Mouse (Mus musculus) liver, embryonic 13.5 days (tissue): ENCODE results near the gene Tns1. TPM values are rescaled to one million over a fixed set of nuclear protein-coding genes. Genes with fewer than 3 reads are reported as not detected.
A peak's percentile ranks its signal among the peaks of the same experiment; 100 is the strongest.

Source experiments
- ATAC-seq: fragments of 200-750 bp; cut with Nextera tagmentation; 2 replicates; pipeline ENCODE4 v1.8.0; 2017; ENCODE audit warnings: low read depth, mild to moderate bottlenecking, moderate number of reproducible peaks, moderate library complexity
- DNase-seq: peaks from one replicate; pipeline ENCODE4 v3.0.0; 2022
- H3K27ac ChIP-seq: fragments of 300-500 bp; sonication (generic); 2 replicates; pipeline ENCODE4 v1.5.1; 2015; ENCODE audit warnings: moderate library complexity, mild to moderate bottlenecking, inconsistent platforms
- H3K27me3 ChIP-seq: fragments of 300-500 bp; sonication (generic); 2 replicates; pipeline ENCODE4 v1.6.1; 2015; ENCODE audit warnings: mild to moderate bottlenecking, inconsistent platforms
- H3K36me3 ChIP-seq: fragments of 300-500 bp; sonication (generic); 2 replicates; pipeline ENCODE4 v1.6.1; 2015; ENCODE audit warnings: mild to moderate bottlenecking, inconsistent platforms
- H3K4me1 ChIP-seq: fragments of 300-500 bp; sonication (generic); replicated peaks from 2 replicates; pipeline ENCODE4 v1.6.1; 2015; ENCODE audit warnings: inconsistent platforms
- H3K4me2 ChIP-seq: fragments of 300-500 bp; sonication (generic); 2 replicates; pipeline ENCODE4 v1.6.1; 2015; ENCODE audit warnings: inconsistent platforms, mild to moderate bottlenecking, moderate library complexity
- H3K4me3 ChIP-seq: fragments of 300-500 bp; sonication (generic); replicated peaks from 2 replicates; pipeline ENCODE4 v1.5.1; 2015; ENCODE audit warnings: mild to moderate bottlenecking, inconsistent platforms
- H3K9ac ChIP-seq: fragments of 300-500 bp; sonication (generic); 2 replicates; pipeline ENCODE4 v1.6.1; 2015; ENCODE audit warnings: mild to moderate bottlenecking, inconsistent platforms
- H3K9me3 ChIP-seq: fragments of 300-500 bp; sonication (generic); replicated peaks from 2 replicates; pipeline ENCODE4 v1.6.1; 2016; ENCODE audit warnings: inconsistent platforms
- WGBS: fragments of 180-500 bp; shearing (Covaris S2); methylation state at CpG from one replicate; pipeline ENCODE4 v1.1.7; 2015; ENCODE audit not compliant: insufficient replicate concordance; 5-methylcytosine and 5-hydroxymethylcytosine counted together
- polyA plus RNA-seq: library from polyadenylated mRNA; unstranded; fragments of >200 nt; fragmentation: Nextera tagmentation; extraction: Ambion mirVana; gene quantifications from 2 replicates; pipeline ENCODE4 v1.2.1, GENCODE M21; 2015

Gene Tns1
- polyA plus RNA-seq, 1 experiment from 2014 or later: 11.7 TPM

DNA sequence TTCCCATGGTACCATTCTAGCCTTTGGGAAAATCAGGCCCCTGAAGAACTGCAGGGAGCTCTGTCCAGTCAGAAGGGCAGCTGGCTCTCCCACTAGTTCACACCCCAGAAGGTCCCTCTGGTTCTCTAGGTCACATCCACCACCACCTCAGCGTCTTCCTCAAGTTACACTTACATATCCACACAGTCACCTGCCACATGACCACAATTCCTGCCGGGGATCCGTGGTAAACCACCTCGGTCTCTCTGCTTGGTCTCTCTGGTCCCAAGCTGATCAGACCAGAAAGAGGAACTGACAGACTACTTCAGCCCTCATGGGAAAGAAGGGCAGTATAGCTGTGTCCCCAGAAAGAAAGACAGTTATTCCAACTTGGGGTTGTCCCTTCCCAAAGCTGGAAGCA is 68.7 kb downstream of the Tns1 start:
- Histone ChIP-seq H3K9me3 (no peaks in the 10 kb centered on the region), H3K9ac (no peak overlapping the region), H3K4me1 (peaks cover 27% of the 10 kb centered on the region), H3K27me3 (no peaks in the 10 kb centered on the region), H3K4me2 (no peak overlapping the region), H3K27ac (no peak overlapping the region), H3K36me3 (no peaks in the 10 kb centered on the region), H3K4me3 (no peak overlapping the region)
- DNase-seq (no peak), ATAC-seq (no peak)
- WGBS: 21% methylated on average over 4 of the region's 4 CpGs

DNA sequence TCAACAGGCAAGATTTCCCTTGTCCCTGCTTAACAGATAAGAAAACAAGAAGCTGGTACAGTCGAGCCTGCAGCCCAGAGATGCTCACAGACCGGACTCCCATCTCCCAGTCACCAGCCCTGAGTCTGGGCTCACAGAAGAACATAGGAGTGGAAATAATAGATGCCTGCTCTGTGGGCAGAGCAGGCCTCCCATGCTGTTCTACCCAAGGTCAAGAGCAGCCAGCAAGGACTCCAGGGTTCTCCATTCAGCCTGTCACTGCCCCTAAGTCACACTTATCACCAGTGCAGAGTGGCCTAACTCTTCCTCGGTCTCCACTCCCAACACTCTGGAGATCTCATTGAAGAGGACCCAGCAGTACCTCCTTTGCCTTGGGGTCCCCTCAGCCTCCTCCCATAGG is 69.8 kb downstream of the Tns1 start:
- WGBS: 31% methylated on average over 3 of the region's 3 CpGs
- no peaks in the 10 kb centered on the region for H3K27me3 ChIP-seq
- no peak overlapping the region for H3K27ac ChIP-seq

GRCm38 (mm10) chr1:74054007-74054406 is 70.2 kb downstream of the Tns1 start:
- Histone ChIP-seq H3K36me3 (no peaks in the 10 kb centered on the region), H3K9ac (no peak overlapping the region), H3K4me2 (no peak overlapping the region), H3K4me1 (peaks cover 15% of the 10 kb centered on the region), H3K27ac (no peak overlapping the region), H3K9me3 (no peaks in the 10 kb centered on the region), H3K4me3 (no peak overlapping the region), H3K27me3 (no peaks in the 10 kb centered on the region)
- ATAC-seq (no peak), DNase-seq (no peak)
- WGBS: 32% methylated on average over 7 of the region's 7 CpGs

More for the DNA sequence above, 69.8 kb downstream of the Tns1 start:
- Histone ChIP-seq H3K4me3 (no peak overlapping the region), H3K4me1 (peaks cover 20% of the 10 kb centered on the region), H3K4me2 (no peak overlapping the region), H3K9me3 (no peaks in the 10 kb centered on the region), H3K9ac (no peak overlapping the region), H3K36me3 (no peaks in the 10 kb centered on the region)
- no peak for DNase-seq
- no peak for ATAC-seq

GRCm38 (mm10) chr1:74053068-74053467 is 71.2 kb downstream of the Tns1 start:
- ATAC-seq (no peak), DNase-seq (no peak)
- Histone ChIP-seq H3K9ac (no peak overlapping the region), H3K4me3 (no peak overlapping the region), H3K27ac (no peak overlapping the region), H3K27me3 (no peaks in the 10 kb centered on the region), H3K4me2 (no peak overlapping the region), H3K4me1 (peaks cover 13% of the 10 kb centered on the region; the same call in 1 of the 2 replicates), H3K9me3 (no peaks in the 10 kb centered on the region), H3K36me3 (no peaks in the 10 kb centered on the region)
- 28% methylated on average over 2 of the region's 2 CpGs for WGBS

DNA sequence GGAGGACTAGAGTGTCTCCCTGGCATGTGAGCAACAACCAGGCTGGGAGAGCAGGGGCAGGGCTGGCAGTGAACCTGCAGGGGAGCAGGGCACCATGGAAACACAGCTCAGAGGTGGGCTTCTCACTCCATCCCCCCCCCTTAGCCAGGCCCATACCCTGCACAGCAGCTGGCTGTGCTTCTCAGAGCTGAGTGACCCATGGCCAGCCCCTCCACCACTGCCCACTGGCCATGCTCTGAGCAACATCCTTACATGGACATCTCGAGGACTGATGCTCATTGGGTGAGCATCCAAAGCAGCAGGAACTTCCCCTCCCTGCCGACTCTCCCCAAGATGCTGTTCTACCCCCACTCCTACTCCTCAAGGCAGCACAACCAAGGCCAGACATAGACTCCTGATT is 72.9 kb downstream of the Tns1 start:
- Histone ChIP-seq H3K27ac (no peak overlapping the region), H3K9ac (no peak overlapping the region), H3K4me3 (no peak overlapping the region), H3K36me3 (no peaks in the 10 kb centered on the region), H3K4me1 (peaks cover 25% of the 10 kb centered on the region), H3K27me3 (no peaks in the 10 kb centered on the region), H3K9me3 (no peaks in the 10 kb centered on the region), H3K4me2 (no peak overlapping the region)
- 22% methylated on average over 2 of the region's 2 CpGs for WGBS
- DNase-seq: no peak
- ATAC-seq: no peak

GRCm38 (mm10) chr1:74049430-74049829 is 74.8 kb downstream of the Tns1 start:
- 72% methylated on average over 17 of the region's 17 CpGs for WGBS
- no peak for DNase-seq
- Histone ChIP-seq H3K27ac (no peak overlapping the region), H3K9ac (no peak overlapping the region), H3K36me3 (no peaks in the 10 kb centered on the region), H3K27me3 (no peaks in the 10 kb centered on the region), H3K4me3 (no peak overlapping the region), H3K4me2 (no peak overlapping the region), H3K9me3 (no peaks in the 10 kb centered on the region), H3K4me1 (peaks cover 27% of the 10 kb centered on the region)
- no peak for ATAC-seq

DNA sequence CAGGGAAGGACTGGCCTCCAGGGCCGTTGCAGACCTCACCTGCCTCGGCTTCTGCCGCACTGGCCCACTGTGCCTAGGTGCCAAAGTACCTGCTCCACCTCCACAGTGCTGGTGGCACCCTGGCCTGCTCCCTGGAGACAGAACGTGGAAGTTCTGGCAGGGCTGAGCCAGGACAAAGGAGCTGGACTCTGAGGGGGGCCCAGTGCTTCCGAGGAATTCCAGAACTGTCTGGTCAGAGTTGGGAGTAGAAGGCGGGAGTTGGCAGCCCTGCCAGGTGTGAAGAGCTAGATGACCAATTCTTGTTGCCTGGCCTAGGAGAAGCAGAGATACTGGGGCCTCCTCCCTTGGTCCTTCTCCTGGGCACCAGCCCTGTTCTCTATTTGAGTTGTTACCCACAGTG is 76.5 kb downstream of the Tns1 start:
- Histone ChIP-seq H3K27me3 (no peaks in the 10 kb centered on the region), H3K27ac (no peak overlapping the region), H3K36me3 (no peaks in the 10 kb centered on the region), H3K4me1 (peaks cover 39% of the 10 kb centered on the region), H3K9me3 (no peaks in the 10 kb centered on the region), H3K9ac (no peak overlapping the region), H3K4me2 (no peak overlapping the region), H3K4me3 (no peak overlapping the region)
- 59% methylated on average over 6 of the region's 6 CpGs for WGBS
- DNase-seq (no peak), ATAC-seq (no peak)

DNA sequence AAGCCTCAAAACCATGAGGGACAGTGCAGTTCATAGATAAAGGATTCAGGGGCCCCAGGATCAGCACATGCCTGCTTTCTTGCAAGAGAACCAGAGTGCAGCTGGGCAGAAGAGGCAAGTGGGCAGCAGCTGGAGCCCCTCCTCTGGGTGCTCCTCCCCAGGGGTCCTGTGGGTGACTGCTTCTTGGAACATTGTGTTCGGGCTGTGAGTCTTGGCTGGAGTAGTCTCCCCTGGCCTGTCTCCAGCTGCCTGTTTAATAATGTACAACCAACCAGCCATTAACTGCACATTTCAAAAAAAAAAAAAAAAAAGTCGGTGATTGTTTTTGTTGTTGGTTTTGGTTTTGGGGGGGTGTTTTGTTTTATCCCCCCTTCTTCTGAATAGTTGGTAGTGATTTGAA is 76.9 kb downstream of the Tns1 start:
- Histone ChIP-seq H3K36me3 (no peaks in the 10 kb centered on the region), H3K9me3 (no peaks in the 10 kb centered on the region), H3K27ac (no peak overlapping the region), H3K4me2 (no peak overlapping the region), H3K4me3 (no peak overlapping the region), H3K9ac (no peak overlapping the region), H3K4me1 (peaks cover 41% of the 10 kb centered on the region), H3K27me3 (no peaks in the 10 kb centered on the region)
- ATAC-seq: no peak
- WGBS: 71% methylated on average over 2 of the region's 2 CpGs
- no peak for DNase-seq

- ATAC-seq (no peak), DNase-seq (no peak)
- H3K9ac ChIP-seq: no peak overlapping the region
- no peaks in the 10 kb centered on the region for H3K27me3 ChIP-seq
- no peak overlapping the region for H3K27ac ChIP-seq
- no peak overlapping the region for H3K4me3 ChIP-seq
- H3K4me2 ChIP-seq: no peak overlapping the region
- H3K4me1 ChIP-seq: peaks cover 59% of the 10 kb centered on the region
- no peaks in the 10 kb centered on the region for H3K36me3 ChIP-seq
- 67% methylated on average over 2 of the region's 2 CpGs for WGBS
- no peaks in the 10 kb centered on the region for H3K9me3 ChIP-seq
Measured at GRCm38 (mm10) chr1:74045034-74045433, 79.2 kb downstream of the Tns1 start.

DNA sequence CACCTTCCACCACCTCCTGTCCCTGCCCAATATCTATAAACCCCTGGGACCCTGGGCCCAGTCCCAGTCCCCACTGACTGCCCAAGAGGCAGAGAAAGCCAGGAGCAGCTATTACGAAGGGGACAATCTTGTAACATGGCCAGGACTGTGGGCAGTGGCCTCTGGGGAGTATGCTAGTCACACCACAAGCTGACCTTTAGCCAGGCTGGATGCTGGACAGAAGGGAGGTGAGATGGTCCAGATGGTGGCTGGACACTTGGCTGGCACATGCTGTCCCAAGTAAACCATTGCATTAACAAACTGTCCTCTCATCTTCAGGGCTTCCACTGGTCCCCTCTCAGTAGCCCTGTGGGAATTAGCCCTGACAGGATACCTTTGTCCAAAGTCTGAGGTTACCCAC is 79.8 kb downstream of the Tns1 start:
- no peak for DNase-seq

DNA sequence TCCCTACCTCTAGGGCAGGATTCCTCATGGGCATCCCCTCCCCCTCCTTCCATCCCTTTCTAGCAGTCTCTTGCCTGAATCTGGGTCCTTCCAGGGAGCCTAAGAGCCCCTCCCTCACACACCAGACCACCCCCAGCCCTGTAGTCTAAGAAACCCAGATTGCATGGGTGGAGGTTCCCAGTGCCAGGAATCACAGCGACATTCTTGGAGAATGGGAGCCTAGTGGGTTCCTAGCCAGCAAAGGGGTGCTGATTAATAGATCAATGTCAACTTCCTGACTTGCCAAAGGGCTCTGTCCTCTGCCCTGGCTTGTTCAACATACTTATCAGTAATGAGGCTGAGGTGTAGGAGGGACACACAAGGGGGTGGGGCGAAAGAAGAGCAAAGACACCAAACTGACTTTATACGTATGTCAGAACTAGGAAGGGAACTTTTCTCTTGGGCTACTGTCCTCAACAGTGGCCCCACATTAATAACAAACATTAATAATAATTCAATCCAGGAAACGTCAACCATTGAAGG is 80.6 kb downstream of the Tns1 start:
- DNase-seq: no peak
- WGBS: 27% methylated on average over 4 of the region's 4 CpGs
- H3K27ac ChIP-seq: 0 out of 2 replicates have a peak overlapping the region, but pooled peaks have one; percentile 3

More for the DNA sequence above, 79.8 kb downstream of the Tns1 start:
- no peak overlapping the region for H3K4me3 ChIP-seq
- no peak overlapping the region for H3K27ac ChIP-seq
- 41% methylated on average over 1 of the region's 1 CpGs for WGBS
- H3K9me3 ChIP-seq: no peaks in the 10 kb centered on the region
- no peaks in the 10 kb centered on the region for H3K27me3 ChIP-seq
- H3K36me3 ChIP-seq: no peaks in the 10 kb centered on the region
- no peak overlapping the region for H3K4me2 ChIP-seq
- ATAC-seq: no peak
- H3K9ac ChIP-seq: no peak overlapping the region
- peaks cover 63% of the 10 kb centered on the region for H3K4me1 ChIP-seq

GRCm38 (mm10) chr1:74042711-74043467 is 81.4 kb downstream of the Tns1 start:
- no peak overlapping the region for H3K9ac ChIP-seq
- peaks cover 62% of the 10 kb centered on the region for H3K4me1 ChIP-seq
- no peak overlapping the region for H3K4me3 ChIP-seq
- H3K27ac ChIP-seq: no peak overlapping the region
- H3K9me3 ChIP-seq: no peaks in the 10 kb centered on the region
- no peaks in the 10 kb centered on the region for H3K36me3 ChIP-seq
- H3K4me2 ChIP-seq: peak overlapping the region; percentile 25; the same call in 1 of the 2 replicates
- H3K27me3 ChIP-seq: peaks cover 4% of the 10 kb centered on the region; the same call in 1 of the 2 replicates
- WGBS: 38% methylated on average over 3 of the region's 3 CpGs
- ATAC-seq: no peak
- DNase-seq: no peak

More for the DNA sequence above, 80.6 kb downstream of the Tns1 start:
- Histone ChIP-seq H3K9me3 (no peaks in the 10 kb centered on the region), H3K4me1 (peaks cover 63% of the 10 kb centered on the region), H3K4me2 (peak overlapping the region; percentile 25; the same call in 1 of the 2 replicates), H3K4me3 (no peak overlapping the region), H3K36me3 (no peaks in the 10 kb centered on the region), H3K9ac (no peak overlapping the region), H3K27me3 (no peaks in the 10 kb centered on the region)
- peak; percentile 59 for ATAC-seq
